Mouse (Mus musculus): ENCODE measurements around the gene D1Pas1. TPM values are rescaled to one million over a fixed set of nuclear protein-coding genes. Genes with fewer than 3 reads are reported as not detected.

D1Pas1 gene
- polyA plus RNA-seq, 1 experiment from 2014 or later = not detected

DNA sequence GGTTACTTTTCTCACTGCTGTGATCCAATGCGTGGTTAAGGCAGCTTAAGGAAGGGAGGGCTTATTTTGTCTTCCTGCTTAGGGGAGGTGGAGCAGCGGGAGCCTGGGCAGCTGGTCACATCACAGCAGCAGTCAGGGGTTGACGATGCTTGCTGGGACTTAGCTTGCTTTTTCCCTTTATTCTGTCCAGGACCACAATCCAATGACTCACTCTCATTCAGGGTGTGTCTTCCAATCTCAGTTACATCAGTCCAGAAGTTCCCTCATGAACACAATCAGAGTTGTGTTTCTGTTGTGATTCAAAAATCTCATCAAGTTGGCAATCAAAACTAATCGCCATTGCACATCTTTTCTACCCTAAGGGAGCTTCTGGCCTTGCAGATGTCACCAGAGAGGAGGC is 48.9 kb downstream of the D1Pas1 start:
- no peak overlapping the region for H3K9ac ChIP-seq
- H3K4me3 ChIP-seq (replicated peaks) = no peak overlapping the region
- WGBS (ENCODE audit: insufficient replicate concordance) = 41% methylated on average over 4 of the region's 4 CpGs
- H3K4me2 ChIP-seq = no peak overlapping the region
- H3K9me3 ChIP-seq (replicated peaks) = no peaks in the 10 kb centered on the region
- ATAC-seq (ENCODE audit: low read depth) (no peak), DNase-seq (no peak)
- no peaks in the 10 kb centered on the region for H3K36me3 ChIP-seq
- H3K4me1 ChIP-seq (replicated peaks) = no peaks in the 10 kb centered on the region
- H3K27me3 ChIP-seq = no peaks in the 10 kb centered on the region
- H3K27ac ChIP-seq = no peak overlapping the region

DNA sequence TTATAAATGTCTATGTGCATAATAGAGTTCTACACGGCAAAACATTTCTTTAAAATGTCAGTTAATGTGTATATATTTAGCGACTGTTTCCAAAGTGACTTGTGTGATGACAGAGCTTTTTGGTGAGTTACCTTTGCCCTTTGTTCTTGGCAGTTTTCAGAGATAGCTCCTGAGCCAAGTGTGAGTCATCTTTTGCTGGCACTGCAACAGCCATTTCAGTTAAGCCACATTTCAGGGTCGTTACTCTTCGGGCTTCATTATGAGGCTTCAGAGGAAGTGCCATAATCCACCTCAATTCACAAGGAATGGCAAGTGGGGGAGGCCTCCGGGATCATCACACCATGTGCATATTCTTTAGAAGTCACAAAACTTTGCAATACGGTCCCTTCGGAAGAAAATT is 52.8 kb downstream of the D1Pas1 start:
- 67% methylated on average over 7 of the region's 7 CpGs for WGBS (ENCODE audit: insufficient replicate concordance)

More for the DNA sequence above, 52.8 kb downstream of the D1Pas1 start:
- no peak for ATAC-seq (ENCODE audit: low read depth)
- no peak overlapping the region for H3K27ac ChIP-seq
- H3K4me3 ChIP-seq (replicated peaks) = no peak overlapping the region
- H3K4me2 ChIP-seq = no peak overlapping the region
- no peak overlapping the region for H3K9ac ChIP-seq
- H3K9me3 ChIP-seq (replicated peaks) = no peaks in the 10 kb centered on the region
- no peaks in the 10 kb centered on the region for H3K4me1 ChIP-seq (replicated peaks)
- no peak for DNase-seq
- H3K27me3 ChIP-seq = no peaks in the 10 kb centered on the region
- no peaks in the 10 kb centered on the region for H3K36me3 ChIP-seq

Other genes with a start within 250 kb of the D1Pas1 start
- gene Rrp15, start 218.1 kb upstream of the D1Pas1 start, polyA plus RNA-seq (2015; fragmentation: Nextera tagmentation; extraction: Ambion mirVana) = 52.7 and 57.7 TPM in 2 replicates
- 0.21 and 0.31 TPM in 2 replicates for gene Spata17, start 248.0 kb downstream of the D1Pas1 start, polyA plus RNA-seq (2015; fragmentation: Nextera tagmentation; extraction: Ambion mirVana)
- gene Gpatch2, start 248.1 kb downstream of the D1Pas1 start, polyA plus RNA-seq (2015; fragmentation: Nextera tagmentation; extraction: Ambion mirVana) = 5.4 and 6.4 TPM in 2 replicates

Measured in liver, embryonic 13.5 days (tissue).